Mouse (Mus musculus) thymus, postnatal 25 days (tissue): ENCODE data around the gene Mob3c.

Experiments
- DNase-seq: peaks from one replicate; pipeline ENCODE4 v3.0.0; 2022

The Mob3c gene

DNA sequence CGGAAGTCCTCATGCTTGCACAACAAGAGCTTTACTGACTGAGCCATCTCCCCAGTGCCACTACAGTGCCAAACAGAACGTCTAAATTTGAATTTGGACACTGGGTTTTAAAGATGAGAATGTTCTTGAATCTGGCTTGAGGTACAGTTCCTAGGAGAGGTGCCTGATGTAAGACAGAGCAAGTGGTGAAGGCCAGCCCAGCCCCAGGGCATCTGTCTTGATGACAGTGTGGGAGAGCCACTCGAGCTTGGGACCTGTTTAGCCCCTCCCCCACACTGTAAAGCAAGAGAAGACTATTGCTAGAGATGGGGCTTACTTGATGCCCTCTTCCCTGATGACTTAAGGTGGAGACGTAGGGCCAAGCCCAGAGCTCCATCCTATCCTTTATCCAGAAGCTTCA lies 54.3 kb downstream of the Mob3c start:
- no peak for DNase-seq

DNA sequence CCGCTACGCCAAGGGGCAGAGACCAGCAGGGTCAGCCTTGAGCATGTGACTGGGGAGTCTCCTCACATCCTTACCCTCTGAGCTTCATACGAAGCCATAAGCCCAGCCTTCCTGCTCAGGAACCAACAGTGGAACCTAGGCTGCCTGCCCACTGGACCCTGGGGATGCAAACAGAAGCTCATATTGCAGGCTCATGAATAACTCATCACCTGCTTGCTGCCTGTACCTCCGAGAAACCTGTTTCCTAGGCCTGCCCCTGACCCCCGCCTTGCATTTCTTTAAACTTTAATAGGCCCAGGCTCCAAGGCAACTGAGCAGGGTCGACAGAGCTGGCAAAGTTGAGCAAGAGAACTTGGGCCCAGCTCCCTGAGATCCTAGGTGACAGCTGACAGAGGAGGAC lies 56.1 kb downstream of the Mob3c start, which contains the start of gene Kncn:
Kncn (plus strand) TSS at position 379 of the 400 bp plus-strand sequence.
- no peak for DNase-seq
